Mouse (Mus musculus): ENCODE data around the gene Kcnk16.
A peak's percentile ranks its signal among the peaks of the same experiment; 100 is the strongest.

Gene Kcnk16

DNA sequence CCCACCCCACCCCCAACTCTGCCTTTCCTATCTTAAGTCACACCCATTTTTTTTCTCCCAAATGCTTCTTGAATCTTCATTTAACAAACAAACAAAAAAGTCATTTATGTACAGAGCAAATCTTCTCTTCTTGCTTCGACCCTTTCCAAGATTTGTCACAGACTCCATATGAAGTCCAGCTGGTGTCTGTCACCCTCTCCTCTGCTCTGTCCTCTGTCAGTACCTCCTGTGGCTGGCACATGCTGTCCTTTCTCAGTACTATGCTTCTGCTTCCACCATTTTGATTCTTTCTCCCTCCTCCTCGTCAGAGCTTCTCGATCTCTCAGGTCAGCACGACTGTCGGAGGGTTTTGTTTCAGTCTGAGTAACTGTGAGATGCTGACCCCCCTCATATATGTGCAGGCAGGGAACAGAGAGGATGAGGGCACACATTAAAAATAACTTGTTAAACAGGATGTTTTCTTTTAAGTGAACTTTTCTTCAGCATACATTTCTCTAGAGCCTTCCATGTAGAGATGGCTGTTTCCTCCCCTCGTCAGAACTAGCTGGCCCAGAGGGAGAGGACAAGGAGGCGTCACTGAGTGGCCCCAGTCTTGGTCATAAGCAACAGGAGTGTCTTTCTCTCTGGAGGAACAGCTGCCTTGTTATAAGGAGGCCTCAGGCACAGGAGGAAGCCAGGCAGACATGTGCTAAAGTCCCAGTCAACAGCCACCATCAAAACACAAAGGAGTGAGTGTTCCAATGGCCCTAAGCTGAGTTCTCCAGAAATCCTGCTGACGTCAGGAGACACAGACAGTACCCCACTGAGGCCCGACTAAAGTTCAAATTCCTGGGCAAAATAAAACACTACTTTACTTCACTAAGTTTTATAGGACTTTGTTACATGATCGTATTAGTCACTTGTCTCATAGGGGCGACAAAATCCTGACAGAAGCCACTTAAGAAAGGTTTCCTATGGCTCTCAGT is 35.7 kb downstream of the Kcnk16 start:
- no peak for DNase-seq (ENCODE audit: low read depth, low spot score)

DNA sequence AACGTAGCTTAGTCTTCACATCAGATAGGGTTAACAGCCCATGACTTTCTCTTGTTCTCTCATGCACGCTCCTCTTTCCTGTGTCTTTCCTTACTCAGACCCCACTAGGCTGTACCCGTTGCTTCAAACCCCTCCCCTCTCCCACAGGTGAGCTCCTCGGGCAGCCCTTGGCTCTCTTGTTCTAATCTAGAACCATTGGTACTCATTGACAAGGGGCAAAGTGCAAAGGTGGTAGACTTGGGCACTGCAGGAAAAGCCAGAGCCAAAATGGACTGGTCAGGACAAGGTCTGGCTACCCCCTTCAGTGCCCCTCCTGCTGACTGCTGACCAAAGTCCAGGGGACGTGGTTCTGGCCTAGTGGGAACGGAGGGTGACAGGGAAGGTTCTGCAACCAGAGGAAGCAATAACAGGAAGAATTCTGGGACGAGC is 38.9 kb downstream of the Kcnk16 start:
- DNase-seq (ENCODE audit: low read depth, low spot score) = no peak

DNA sequence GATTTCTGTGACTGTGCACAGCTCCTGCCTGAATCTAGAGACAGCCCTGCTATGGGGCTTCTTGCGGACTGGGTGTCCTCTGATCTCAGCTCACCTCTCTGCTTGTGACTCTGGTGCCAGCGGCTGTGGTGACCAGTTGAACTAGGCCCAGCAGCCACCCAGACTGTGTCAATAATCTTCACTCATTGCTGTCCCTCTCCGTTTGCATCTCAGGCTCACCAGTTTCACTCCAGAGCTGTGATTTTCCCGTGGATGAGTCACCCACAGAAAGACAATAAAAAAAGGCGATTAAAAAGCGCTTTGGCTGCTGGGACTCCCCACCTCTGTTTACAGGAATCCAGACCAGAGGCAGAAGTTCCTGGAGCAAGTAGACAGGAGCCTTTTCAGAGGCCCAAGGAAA is 39.6 kb downstream of the Kcnk16 start:
- no peak for DNase-seq (ENCODE audit: low read depth, low spot score)

DNA sequence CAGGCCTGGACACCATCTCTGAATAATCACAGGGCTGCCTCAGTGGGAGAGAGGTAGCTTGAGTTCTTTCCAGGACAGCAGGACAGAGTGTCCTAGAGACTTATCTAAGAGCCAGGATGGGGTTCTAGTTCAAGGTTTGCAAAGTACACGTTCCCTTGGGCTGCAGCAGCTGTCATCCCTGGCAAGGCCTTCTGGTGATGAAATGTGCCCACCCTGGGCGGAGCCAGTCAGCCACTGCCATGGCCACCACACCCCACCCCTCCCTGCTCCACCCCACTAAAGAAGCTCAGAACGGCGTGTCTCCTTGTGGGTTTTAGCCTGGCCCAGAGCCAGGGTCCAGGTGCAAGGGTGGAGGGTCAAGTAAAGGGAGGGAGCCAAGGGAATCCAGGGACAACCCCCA is 40.7 kb downstream of the Kcnk16 start:
- DNase-seq (ENCODE audit: low read depth, low spot score) = no peak

DNA sequence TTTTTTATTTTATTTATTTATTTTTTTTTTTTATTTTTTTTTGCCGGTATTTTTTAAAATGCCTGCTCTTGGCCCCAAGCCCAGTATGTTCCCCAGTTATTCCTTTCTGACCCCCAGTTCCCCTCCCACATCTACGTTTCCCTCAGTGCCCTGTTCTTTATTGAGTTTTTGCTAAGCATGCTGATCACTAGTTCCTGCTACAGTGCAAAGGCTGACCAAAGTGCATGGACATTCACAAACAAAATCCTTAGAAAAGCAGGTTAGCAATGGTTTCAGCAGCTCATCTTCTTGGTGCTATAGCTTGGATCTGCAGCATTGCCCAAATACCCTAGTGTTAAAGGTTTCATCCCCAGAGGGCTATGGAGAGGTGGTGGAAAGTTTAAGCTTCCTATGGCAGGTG is 42.0 kb downstream of the Kcnk16 start:
- no peak for DNase-seq (ENCODE audit: low read depth, low spot score)

DNA sequence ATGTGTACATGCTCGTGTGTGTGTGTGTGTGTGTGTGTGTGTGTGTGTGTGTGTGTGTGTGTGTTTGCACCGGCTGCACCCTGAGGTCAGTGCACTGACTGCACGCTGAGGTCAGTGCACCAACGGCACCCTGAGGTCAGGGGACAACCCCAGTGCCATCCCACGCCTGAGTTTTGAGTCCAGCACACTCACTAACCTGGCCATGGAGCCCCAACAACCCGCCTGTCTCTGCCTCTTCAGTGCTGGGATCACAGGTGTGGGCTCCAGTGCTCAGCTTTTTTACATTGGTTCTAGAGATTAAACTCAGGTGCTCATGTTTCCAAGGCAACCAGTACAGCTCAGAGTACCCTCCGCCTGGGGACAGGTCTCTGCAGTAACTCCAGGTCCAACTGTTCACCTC is 42.5 kb downstream of the Kcnk16 start:
- DNase-seq (ENCODE audit: low read depth, low spot score) = no peak

DNA sequence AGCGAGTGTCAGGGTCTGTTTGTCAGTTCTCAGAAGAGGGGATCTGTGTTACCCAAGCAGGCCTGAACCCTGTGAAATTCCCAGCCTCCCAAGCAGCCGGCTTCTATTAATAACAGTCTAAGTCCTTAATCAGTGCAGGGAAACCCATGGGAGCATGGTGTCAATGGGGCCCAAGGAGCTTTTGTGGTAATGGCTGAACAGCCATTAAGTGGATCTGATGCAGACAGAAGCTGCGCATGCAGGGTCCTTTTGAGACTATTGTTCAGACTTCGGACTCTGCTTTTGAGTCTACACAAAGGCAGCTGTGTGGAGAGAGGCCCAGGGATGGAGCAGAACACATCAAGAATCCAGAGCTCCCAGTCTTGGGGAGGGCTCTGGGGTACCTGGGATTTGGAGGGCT is 43.5 kb downstream of the Kcnk16 start:
- no peak for DNase-seq (ENCODE audit: low read depth, low spot score)

DNA sequence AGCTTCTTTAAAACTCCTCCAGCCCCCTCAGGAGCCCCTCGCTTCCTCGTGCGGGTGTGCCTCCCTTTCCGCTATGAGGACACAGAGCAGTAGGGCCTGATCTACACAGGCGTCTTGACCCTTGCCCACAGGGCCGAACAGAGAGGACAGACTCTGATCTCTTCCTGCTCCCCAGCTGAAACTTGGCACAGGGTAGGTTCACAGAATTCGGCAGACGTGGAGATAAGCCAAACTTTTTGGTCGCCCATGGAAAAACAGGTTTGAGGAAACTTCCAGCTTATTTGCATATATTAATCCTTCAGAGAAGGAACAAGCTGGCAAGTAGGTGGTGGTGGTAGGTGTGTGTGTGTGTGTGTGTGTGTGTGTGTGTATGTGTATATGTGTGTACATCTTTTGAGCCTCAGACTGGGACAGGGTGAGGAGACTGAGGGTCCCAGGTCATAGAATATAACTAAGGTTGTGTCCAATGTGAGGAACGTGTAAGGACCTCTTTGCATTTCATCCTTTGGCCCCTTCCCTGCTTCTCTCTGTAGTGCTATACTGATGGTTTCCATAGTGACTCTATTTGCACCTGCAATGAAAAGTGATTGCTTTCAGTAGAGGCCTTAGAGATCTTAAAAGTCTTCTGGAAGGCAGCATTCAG is 44.3 kb downstream of the Kcnk16 start:
- DNase-seq (ENCODE audit: low read depth, low spot score) = no peak

DNA sequence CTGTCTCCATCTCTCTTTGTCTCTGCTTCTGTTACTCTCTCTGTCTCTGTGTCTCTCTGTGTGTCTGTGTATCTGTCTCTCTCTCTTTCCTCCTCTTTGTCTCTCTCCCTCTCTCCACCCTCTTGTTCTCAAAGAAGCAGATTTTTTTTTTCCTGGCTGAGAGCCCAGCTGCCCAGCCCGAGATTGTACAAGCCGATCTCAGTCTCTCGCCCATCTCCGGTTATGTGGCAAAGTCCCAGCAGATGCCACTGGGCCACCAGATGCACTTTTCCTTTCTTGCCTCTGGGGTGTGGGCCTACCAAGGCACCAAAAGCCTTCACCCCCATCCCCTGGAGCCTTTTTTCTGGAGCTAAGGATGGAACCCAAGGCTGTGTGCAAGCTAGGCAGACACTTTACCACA is 44.8 kb downstream of the Kcnk16 start:
- DNase-seq (ENCODE audit: low read depth, low spot score) = no peak

DNA sequence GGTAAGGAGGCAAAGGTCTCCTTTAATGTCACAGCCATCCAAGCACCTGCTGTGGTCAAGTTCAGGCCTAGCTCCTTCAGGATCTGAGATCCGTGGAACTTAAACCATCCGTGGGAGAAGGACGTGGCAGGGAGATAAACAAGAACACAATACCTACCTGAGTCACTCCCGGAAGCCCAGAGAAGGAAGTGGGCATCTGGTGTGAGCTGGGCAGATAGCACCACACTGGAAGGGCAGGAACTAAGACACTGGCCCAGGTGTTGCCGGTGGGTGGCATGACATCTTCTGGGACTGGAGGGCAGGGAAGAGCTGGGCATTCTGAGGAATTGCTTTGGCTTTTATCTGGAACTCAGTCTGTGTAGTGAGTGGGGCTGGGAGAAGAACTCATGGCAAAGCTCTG is 45.7 kb downstream of the Kcnk16 start:
- DNase-seq (ENCODE audit: low read depth, low spot score) = no peak

DNA sequence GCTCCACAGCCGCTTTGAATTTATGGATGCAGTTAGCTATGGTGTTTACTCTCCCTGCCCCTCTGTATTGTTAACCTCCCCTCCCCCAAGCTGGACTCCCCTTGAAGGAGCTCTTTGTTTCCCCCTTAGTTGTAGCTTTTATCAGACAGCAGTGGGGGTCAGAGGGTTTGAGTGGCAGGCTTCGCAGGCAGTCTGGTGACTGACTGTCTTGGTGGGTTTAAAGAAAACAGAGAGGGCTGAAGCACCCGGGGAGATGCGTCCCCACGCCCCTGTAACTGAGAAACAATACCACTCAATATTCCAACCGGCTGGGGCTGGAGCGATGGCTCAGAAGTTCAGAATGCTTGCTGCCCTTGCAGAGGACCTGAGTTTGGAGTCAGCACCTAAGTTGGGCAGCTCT is 47.9 kb downstream of the Kcnk16 start:
- DNase-seq (ENCODE audit: low read depth, low spot score) = peak; percentile 89

DNA sequence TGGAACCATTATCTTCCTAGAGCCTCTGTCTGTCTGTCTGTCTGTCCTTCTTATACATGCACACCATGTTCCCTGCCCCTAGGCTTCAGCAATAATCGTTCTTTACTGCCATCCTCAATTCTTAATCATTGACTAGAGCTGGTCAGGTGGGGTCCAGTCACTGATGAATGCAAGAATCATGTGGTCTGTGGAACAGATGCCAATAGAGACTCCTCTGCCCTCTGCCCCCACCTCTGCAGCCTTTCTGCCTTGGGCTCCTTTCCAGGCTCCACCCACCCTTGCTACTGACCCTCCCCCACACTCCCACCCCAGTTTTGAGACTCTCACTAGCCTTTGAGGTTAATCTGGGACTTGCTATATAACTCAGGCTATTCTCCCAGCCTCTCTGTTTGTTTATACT is 49.1 kb downstream of the Kcnk16 start:
- peak; percentile 69 for DNase-seq (ENCODE audit: low read depth, low spot score)

DNA sequence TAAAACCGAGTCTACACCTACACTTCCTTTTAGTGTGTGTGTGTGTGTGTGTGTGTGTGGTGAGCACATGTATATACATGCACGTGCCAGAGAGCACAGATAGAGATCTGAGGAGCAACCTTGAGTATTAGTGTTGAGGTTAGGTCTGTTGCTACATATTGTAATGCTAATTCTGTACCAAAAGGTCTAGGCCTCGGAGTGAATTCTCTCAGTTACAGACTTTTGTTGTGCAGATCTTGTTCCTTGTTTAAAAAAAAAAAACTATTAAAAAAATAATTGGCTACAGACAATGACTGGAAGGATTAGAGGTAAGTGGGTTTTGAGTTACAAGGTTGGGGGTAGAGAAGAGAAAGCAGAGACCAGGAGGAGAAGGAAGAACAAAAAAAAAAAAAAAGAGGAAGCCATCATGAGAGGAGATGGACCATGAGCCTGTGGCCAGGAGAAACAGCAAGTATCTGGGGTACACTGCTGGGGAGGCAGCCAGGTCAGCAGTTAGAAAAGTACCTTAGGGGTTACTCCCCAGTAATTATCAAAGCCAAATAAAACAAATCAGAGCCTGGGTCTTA is 51.6 kb downstream of the Kcnk16 start:
- peak; percentile 97 for DNase-seq (ENCODE audit: low read depth, low spot score)

DNA sequence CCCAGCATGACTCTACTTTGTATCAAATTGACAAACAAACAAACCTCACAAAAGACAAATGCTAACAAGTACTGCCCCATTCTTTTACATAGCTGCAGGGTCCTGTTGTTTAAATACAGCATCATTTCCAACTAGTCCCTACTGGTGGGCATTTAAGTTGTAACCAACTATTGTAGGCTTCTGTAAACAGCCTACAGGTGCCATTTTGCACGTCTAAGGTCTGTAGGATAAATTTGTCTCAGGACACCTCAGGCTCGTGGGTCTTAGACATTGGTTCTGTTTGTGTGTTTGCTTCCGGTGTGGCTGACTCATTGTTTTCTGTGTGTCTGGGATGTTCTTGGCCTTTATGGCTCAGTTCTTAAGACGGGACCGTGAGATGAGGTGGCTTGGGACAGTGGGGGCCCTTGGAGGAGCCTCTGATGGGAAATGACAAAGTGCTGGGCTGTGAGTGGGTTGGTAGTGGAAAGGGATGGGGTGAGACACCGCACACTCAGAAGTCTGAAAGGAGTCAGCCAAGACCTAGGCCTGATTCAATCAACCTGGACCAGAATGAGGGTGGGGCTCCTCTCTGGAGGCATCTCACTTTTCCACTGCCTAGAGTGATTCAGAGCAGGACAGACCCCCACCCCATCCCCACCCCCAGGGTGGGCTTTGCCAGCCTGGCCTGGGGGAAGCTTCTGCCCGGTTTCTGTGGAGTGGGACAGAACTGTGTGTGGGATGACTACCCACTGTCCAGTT is 52.3 kb downstream of the Kcnk16 start:
- DNase-seq (ENCODE audit: low read depth, low spot score) = peak; percentile 91

DNA sequence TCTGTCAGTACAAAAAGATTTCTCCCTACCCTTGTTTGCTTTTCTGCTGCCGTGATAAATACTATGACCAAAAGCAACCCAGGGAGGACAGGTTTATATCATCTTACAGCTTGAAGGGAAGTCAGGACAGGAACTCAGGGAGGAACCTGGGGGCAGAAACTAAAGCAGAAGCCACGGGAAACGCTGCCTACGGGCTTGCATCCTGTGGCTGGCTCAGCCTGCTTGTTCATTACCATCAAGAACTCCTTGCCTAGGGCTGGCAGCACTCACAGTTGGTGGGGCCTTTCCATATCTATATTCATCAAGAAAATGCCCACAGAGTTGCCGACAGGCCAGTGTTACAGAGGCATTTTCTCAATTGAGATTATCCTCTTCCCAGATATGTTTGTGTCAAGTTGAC is 53.2 kb downstream of the Kcnk16 start:
- DNase-seq (ENCODE audit: low read depth, low spot score) = peak; percentile 33

DNA sequence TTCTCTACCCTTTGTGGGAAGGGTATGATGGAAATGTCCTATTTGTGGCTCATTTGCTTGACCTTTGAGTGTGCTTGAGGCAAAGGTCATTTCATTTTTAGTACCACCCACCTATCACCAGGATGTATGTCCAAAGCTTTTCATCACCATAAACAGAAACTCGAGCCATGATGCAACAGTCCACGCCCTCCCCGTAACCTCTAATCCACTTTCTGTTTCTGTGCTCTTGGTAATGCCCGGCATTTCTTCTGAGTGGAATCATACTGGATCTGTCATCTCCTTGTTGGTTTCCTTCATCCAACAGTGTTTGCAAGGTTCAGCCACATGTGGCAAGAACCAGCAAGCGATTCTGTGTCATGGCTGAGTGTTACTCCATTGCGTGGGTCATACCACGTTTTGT is 54.9 kb downstream of the Kcnk16 start:
- DNase-seq (ENCODE audit: low read depth, low spot score) = no peak

DNA sequence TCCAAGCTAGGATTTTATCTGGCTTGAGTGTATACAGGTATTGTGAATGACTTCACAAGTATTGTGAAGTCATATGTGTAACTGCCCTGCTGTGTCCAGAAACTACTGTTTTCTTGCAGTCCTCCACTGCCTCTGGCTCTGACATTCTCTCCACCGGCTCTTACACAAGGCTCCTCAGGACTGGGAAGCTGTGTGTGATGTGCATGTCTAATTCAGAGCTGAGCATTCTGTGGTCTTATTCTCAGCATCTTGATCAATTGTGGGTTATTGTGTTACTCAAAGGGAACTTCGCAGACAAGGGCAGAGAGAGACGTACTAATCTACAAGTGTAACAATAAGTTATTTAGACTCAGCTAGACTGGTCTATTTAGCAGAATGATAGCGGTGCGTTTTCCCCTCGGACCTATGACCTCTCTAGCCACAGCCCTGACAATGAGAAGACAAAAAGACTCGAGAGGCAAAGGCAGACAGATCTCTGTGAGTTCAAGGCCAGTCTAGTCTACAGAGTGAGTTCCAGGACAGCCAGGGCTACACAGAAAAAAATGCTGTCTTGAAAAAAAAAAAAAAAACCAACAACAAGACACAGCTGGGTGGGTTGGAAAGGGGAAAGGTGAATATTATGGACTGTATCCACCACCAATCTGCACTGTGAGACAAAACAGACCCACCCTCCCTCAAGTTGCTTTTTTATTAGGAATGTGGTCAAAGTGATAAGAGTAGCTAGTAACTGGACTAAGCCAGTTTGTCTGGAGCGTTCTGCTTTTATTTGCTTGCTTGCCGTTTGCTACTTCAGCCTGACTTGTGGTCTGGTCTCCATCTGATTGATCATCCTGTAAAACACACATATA is 57.0 kb downstream of the Kcnk16 start:
- peak; percentile 32 for DNase-seq (ENCODE audit: low read depth, low spot score)
